Comparison of ENCODE assay signal across 21 mouse cellular contexts in genomic region chr14:27674561-27674960, GRCm38 (mm10). TPM values are rescaled to one million over a fixed set of nuclear protein-coding genes. Genes with fewer than 3 reads are reported as not detected.
A peak's percentile ranks its signal among the peaks of the same experiment; 100 is the strongest.
DNase-seq lines count a peak whose midpoint lies in the region; TF ChIP-seq lines count a peak whose summit lies in the region.
"Had no signal": no experiment of that assay in that cellular context is flagged by ENCODE, and none has a peak within 500 bp of the region (broad histone marks: within the 10 kb centered on the region; RNA-seq: fewer than 3 reads in every experiment).

No protein-coding gene starts in this region.

- peaks cover 74% of the 10 kb centered on the region for H3K4me1 ChIP-seq in E14TG2a.4 (replicated peaks; ENCODE audit: low read depth, low read length)
- peaks cover 6% of the 10 kb centered on the region for H3K4me1 ChIP-seq in ES-Bruce4 (ENCODE audit: control insufficient read depth, insufficient read depth, low read length)
- H3K4me1 ChIP-seq in ES-E14 (ENCODE audit: control insufficient read depth in 2 of 2, insufficient read depth in 2 of 2, low read length in 2 of 2, poor library complexity in 1 of 2), result peaks cover 27 to 34% of the 10 kb centered on the region in 2 experiments
- H3K4me1 ChIP-seq: embryonic facial prominence, embryonic 13.5 days; embryonic facial prominence, embryonic 15.5 days; forebrain, embryonic 12.5 days had no signal

- peak; percentile 19 for DNase-seq in ES-E14 (ENCODE audit: low read depth, low spot score)
- DNase-seq in ZHBTc4 (ENCODE audit: low read depth, low spot score), result peak; percentile 49
- no peak for DNase-seq in urinary bladder, postnatal 14 days (ENCODE audit: low spot score)
- no peak for DNase-seq in frontal cortex, postnatal 25 days (ENCODE audit: low spot score in 2 of 2)
- no peak for DNase-seq in cerebellum, adult 9-10 months
- DNase-seq: adrenal gland, postnatal 25 days; cerebellum, adult 11 months; cerebellum, adult 18-20 months; cerebellum, adult 8-10 months; cerebellum, postnatal 10 days; cerebellum, postnatal 25 days; embryo, embryonic 11 days had no signal

- H3K27ac ChIP-seq in ES-Bruce4 (ENCODE audit: insufficient read depth, low read length) (peak overlapping the region; percentile 81), ES-E14 (ENCODE audit: insufficient read depth, low read depth, low read length, poor library complexity, severe bottlenecking) (peak overlapping the region; percentile 82)
- H3K27ac ChIP-seq: embryonic facial prominence, embryonic 13.5 days; embryonic facial prominence, embryonic 15.5 days; forebrain, embryonic 10.5 days; forebrain, embryonic 12.5 days had no signal

- no peaks in the 10 kb centered on the region for H3K27me3 ChIP-seq in E14TG2a.4 (ENCODE audit: insufficient read depth, low read length)
- H3K27me3 ChIP-seq in ES-Bruce4 (ENCODE audit: control insufficient read depth, insufficient read depth, low read length, poor library complexity, severe bottlenecking), result no peaks in the 10 kb centered on the region
- H3K27me3 ChIP-seq: embryonic facial prominence, embryonic 13.5 days; embryonic facial prominence, embryonic 15.5 days; forebrain, embryonic 12.5 days had no signal

- no peak for TF ChIP-seq CTCF in E14TG2a.4 (conservative IDR thresholded peaks at IDR 0.05; ENCODE audit: low read length)
- no peak for TF ChIP-seq CTCF in ES-Bruce4 (IDR thresholded peaks at IDR 0.05; ENCODE audit: low read depth, low read length)

- H3K4me3 ChIP-seq in E14TG2a.4 (replicated peaks; ENCODE audit: low read length), result peak overlapping the region; percentile 43
- no peak overlapping the region for H3K4me3 ChIP-seq in ES-Bruce4 (ENCODE audit: low read depth, low read length)
- H3K4me3 ChIP-seq in ES-E14 (ENCODE audit: insufficient read depth in 1 of 2, low read depth in 1 of 2, low read length in 2 of 2, poor library complexity in 1 of 2, severe bottlenecking in 1 of 2), result peak overlapping the region; percentile 2 to 33; a peak in 3 of 4 replicates
- H3K4me3 ChIP-seq: embryonic facial prominence, embryonic 13.5 days; embryonic facial prominence, embryonic 15.5 days; erythroblast, embryonic 14.5 days; forebrain, embryonic 10.5 days; forebrain, embryonic 12.5 days had no signal

- in situ Hi-C loops in ES-E14 (cut with MboI; ENCODE audit: low sequenced_read_pairs in 2 of 2, unreplicated experiment in 2 of 2), result no loop called here

- H3K9ac ChIP-seq in ES-Bruce4 (ENCODE audit: low read depth, poor library complexity, severe bottlenecking) (peak overlapping the region; percentile 18; the same call in 1 of the 2 replicates), ES-E14 (ENCODE audit: insufficient read depth, low read depth, low read length, poor library complexity, severe bottlenecking) (peak overlapping the region; percentile 30; the same call in 1 of the 2 replicates)
- H3K9ac ChIP-seq: embryonic facial prominence, embryonic 13.5 days; embryonic facial prominence, embryonic 15.5 days; forebrain, embryonic 12.5 days had no signal

- no peaks in the 10 kb centered on the region for H3K9me3 ChIP-seq in E14TG2a.4 (ENCODE audit: low read length)
- no peaks in the 10 kb centered on the region for H3K9me3 ChIP-seq in ES-Bruce4 (replicated peaks; ENCODE audit: control insufficient read depth, insufficient read depth, low read length, poor library complexity, severe bottlenecking)
- H3K9me3 ChIP-seq in ES-E14 (ENCODE audit: control insufficient read depth, insufficient read depth, low read depth, low read length), result no peaks in the 10 kb centered on the region
- H3K9me3 ChIP-seq: embryonic facial prominence, embryonic 13.5 days; embryonic facial prominence, embryonic 15.5 days; forebrain, embryonic 10.5 days; forebrain, embryonic 12.5 days had no signal

- TF ChIP-seq EP300 in ES-Bruce4 (IDR thresholded peaks at IDR 0.05; ENCODE audit: insufficient read depth, low read depth, low read length), result no peak

- no peak for TF ChIP-seq POLR2A in ES-Bruce4 (IDR thresholded peaks at IDR 0.05; ENCODE audit: insufficient read depth, low read length)

- H3K36me3 ChIP-seq in E14TG2a.4 (ENCODE audit: insufficient read depth, low read length), result peaks cover 12% of the 10 kb centered on the region
- no peaks in the 10 kb centered on the region for H3K36me3 ChIP-seq in ES-Bruce4 (ENCODE audit: control insufficient read depth, insufficient read depth, low read length, poor library complexity, severe bottlenecking)
- H3K36me3 ChIP-seq in ES-E14 (ENCODE audit: control insufficient read depth, insufficient read depth, low read length, poor library complexity, severe bottlenecking), result peaks cover 1% of the 10 kb centered on the region; the same call in 1 of the 2 replicates
- H3K36me3 ChIP-seq: embryonic facial prominence, embryonic 13.5 days; embryonic facial prominence, embryonic 15.5 days; forebrain, embryonic 10.5 days; forebrain, embryonic 12.5 days had no signal

TF ChIP-seq in ES-E14, 5 proteins besides CTCF, POLR2A, EP300 and RAD21:
- no peak for TF ChIP-seq ZC3H11A (IDR thresholded peaks at IDR 0.05; ENCODE audit: borderline replicate concordance, low read depth, low read length)
- no peak for TF ChIP-seq ZNF384 (IDR thresholded peaks at IDR 0.05; ENCODE audit: low read depth, low read length)
- TF ChIP-seq HCFC1 (IDR thresholded peaks at IDR 0.05; ENCODE audit: borderline replicate concordance, insufficient read depth, low read length), result no peak
- no peak for TF ChIP-seq CHD2 (IDR thresholded peaks at IDR 0.05; ENCODE audit: low read depth, low read length)
- no peak for TF ChIP-seq MAFK (IDR thresholded peaks at IDR 0.05; ENCODE audit: insufficient read depth, low read depth, low read length)

RNA-seq across cellular contexts. Expression of gene Erc2, which starts 52.3 kb away (rescaled TPM):
- polyA plus RNA-seq in ES-Bruce4 (2011; ENCODE audit: insufficient read depth, insufficient read length, low read depth, missing spikeins), result 9.0 and 10.0 TPM in 2 replicates
- 9.1 and 11.2 TPM in 2 replicates for total RNA-seq in ES-E14 (2012; rRNA removed)
- total RNA-seq: common myeloid progenitor, adult 5-6 weeks; MEL had no signal
- polyA plus RNA-seq: erythroblast, embryonic 14.5 days had no signal

Comparison
In these comparisons a context has a peak if more than half of its experiments do, and no peak if none do; other contexts are left out.
1. DNase-seq: peak in ES-E14 (single experiment) and ZHBTc4 (single experiment); none in urinary bladder, postnatal 14 days (single experiment), frontal cortex, postnatal 25 days (0 of 2) and cerebellum, adult 9-10 months (single experiment).